Mouse (Mus musculus) heart, adult 2 months (tissue): ENCODE measurements at regions not wholly inside any gene's neighbourhood (a gene's known extent, or its start where the extent isn't known, plus 50 kb on each side); places are given as distances from the start of the nearest gene placed in this dataset.

Experiments
- CTCF ChIP-seq: fragments of 200-600 bp; IDR thresholded peaks from 2 replicates; pipeline ENCODE4 v1.8.1; 2022; ENCODE audit warnings: antibody characterized with exemption, mild to moderate bottlenecking, moderate library complexity
- EP300 ChIP-seq: fragments of 200-500 bp; IDR thresholded peaks from 2 replicates; pipeline ENCODE4 v1.6.1; 2011; ENCODE audit warnings: low read depth, low read length, control low read depth; ENCODE audit not compliant: insufficient read depth

DNA sequence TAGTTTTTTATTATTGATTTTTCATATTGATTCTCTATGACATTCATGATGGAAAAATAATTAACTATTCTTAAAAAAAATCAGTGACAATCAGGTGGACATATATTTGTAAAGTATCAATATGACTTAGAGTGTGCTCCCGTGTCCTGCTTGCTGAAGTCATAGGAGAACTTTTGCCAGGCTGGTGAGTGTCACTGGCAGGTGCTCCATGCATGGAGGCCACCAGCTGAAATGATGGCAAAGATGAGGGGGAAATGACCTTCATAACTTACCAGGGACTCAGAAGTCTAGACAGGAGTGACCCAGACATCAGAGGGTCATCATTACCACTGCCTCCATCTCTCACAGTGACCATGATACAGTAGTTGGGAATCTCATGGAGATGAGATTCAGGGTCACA is 62.5 kb upstream of the Arl4c start:
- TF ChIP-seq CTCF: no peak
- no peak for TF ChIP-seq EP300
